Mouse (Mus musculus): ENCODE measurements at regions not wholly inside any gene's neighbourhood (a gene's known extent, or its start where the extent isn't known, plus 50 kb on each side); places are given as distances from the start of the nearest gene placed in this dataset.

DNA sequence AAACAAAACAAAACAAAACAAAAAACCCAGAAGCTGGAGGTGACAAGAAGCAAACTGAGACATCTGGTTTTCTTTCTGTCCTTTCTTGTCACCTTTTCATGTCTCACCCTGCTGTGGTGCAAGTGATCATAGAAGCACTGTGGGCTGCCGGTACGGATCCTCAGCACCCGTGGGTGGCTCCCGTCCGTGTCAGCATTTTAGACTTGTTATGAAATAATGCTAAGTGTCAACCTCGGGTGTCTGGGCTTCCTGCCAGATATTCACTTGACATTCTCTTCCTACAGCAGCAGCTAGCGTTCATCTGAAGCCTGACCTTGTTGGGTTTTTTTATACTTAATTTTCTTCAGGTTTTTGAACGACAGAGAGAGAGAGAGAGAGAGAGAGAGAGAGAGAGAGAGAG, 404.7 kb downstream of the Pla2g4a start:
- DNase-seq (ENCODE audit: low read depth, low spot score), result peak; percentile 52

GRCm38 (mm10) chr1:149555355-149556007, 405.6 kb downstream of the Pla2g4a start:
- DNase-seq (ENCODE audit: low read depth, low spot score), result no peak

DNA sequence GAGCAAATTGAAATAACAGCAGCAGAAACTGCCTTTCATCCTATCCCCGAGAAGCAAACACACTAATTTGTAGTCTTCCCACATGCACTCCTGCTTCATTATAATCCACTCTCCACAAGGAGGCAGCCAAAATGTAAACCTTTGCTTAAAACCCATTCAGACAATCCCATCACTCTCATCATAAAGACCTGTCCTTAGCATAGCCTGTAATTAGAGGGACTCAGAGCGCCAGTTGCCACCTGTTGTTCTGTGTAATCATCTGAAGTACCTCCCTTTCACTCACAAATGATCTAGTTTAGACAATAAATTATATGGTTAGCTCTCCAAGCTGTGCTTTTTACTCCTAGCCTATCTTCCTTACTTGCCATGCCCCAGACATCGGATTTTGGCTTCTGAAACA, 415.0 kb downstream of the Pla2g4a start:
- DNase-seq (ENCODE audit: low read depth, low spot score), result no peak

DNA sequence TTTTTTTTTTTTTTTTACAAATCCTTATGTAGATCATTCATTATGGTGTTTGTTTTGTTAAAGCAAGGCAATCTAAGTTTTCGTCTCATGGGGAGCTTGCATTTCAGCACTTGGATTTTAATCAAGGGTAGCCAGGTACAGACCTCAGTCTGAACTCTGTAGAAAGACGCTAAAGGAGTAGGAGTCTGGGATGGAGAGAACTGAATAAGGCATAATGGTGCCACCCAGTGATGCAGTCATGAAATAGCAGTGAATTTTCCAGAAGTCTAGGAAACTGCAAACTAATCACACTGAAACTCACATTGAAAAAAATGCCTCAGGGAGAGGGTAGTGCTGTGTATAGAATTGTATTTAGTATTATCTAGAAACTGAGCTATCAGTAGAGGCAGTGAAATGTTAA, 419.7 kb downstream of the Pla2g4a start:
- DNase-seq (ENCODE audit: low read depth, low spot score), result peak; percentile 10

GRCm38 (mm10) chr1:149533651-149534050, 427.4 kb downstream of the Pla2g4a start:
- DNase-seq (ENCODE audit: low read depth, low spot score), result no peak

Data from A20 (cell line).